Mouse (Mus musculus) c-Kit-negative CD71-positive TER-119-positive erythroid progenitor cells, embryonic 14.5 days (primary cell): ENCODE measurements around the gene Mink1.
"Not testable (repeated sequence)": the region's sequence is repeated elsewhere in the genome, so short reads cannot be mapped to it uniquely, and the experiment has no call there.

Experiments used
- DNase-seq: peaks from one replicate; pipeline ENCODE4 v3.0.0-alpha.2; 2013; ENCODE audit warnings: low read depth, low spot score

Mink1 gene

DNA sequence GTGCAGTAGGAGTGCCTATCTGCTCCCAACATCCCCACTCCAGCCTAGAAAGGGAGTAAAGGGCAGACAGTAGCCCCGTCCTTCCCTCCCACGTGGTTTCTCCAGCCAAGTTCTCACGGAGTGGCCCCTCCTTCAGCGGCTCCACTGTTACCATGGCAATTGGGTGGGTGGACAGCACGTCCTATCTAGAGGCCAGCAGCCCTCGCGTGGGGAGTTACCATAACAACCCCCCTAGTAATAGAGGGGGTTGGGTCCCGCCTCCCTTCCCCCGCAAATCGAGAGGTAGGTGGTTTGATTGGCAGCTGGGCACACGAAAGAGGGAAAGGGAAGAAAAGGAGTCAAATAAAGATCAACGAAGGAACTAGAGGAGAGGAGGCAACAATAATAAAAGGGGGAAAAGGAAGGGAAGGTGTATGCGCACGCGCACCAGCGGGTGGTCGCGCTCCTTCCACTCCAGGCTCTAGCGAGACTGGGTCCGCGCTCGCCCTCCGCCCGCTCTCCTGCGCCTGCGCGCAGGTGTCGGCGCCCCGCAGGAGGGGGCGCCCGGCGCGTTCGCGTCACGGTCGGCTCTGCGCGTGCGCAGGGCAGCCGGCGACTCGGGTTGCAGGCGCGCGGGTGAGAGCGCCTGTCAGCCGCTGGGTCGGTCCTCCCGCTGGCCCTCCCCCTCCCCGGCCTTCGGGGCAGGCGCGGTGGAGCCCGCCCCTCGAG, at the start of gene Mink1:
TSS of gene Mink1 (plus strand) at position 595 of the 708 bp plus-strand sequence.
- DNase-seq, result peak; percentile 44

GRCm38 (mm10) chr11:70513520-70513919, 49.2 kb upstream of the Mink1 start:
- no peak for DNase-seq

- DNase-seq, result no peak
These were observed 48.4 kb upstream of the Mink1 start, which contains the start of gene Vmo1 for GRCm38 (mm10) chr11:70514288-70514687. Gene Vmo1, minus strand, starts transcription at chr11:70514616.

DNA sequence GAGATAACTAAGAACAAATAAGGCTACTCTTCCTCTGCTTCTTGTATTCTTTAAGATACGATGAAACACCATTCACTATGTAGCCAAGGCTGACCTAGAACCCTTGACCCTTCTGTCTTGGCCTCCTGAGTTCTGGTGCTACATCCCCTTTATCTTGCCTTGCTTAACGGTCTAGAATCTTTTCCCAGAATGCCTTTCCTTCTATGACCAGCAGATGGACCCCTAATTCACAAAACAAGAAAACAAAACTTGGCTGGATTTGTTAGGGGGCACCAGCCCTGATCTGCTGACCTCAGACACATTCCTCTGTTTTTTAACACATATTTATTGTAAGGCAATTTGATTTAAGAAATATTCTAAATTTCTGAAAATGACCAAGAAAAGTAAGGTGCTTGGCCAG, 46.3 kb upstream of the Mink1 start:
- DNase-seq, result peak; percentile 22

- DNase-seq, result no peak
These were observed 44.2 kb upstream of the Mink1 start for GRCm38 (mm10) chr11:70518436-70518835.

DNA sequence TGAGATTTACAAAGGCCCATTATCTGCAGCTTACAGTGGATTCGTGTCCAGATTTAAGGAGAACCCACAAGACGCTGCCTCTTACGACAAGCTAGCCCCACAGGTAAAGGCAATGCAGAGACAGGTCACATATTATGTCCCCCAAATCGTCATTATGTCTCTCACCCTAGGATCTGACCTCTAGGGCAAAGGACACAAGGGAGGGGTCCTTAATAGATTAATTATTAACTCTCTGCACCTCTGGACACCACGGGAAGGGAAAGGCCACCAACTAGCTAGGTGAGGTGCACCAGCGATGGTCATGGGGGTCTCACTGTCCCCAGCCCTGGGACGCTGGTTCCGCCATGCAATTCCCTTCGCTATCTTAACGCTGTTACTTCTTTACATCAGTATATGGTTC, 43.8 kb upstream of the Mink1 start, which contains the start of gene Gltpd2:
TSS of gene Gltpd2 (plus strand) at position 274 of the 400 bp plus-strand sequence.
- no peak for DNase-seq

- DNase-seq, result no peak
These were observed 42.4 kb upstream of the Mink1 start for GRCm38 (mm10) chr11:70520178-70520769.

DNA sequence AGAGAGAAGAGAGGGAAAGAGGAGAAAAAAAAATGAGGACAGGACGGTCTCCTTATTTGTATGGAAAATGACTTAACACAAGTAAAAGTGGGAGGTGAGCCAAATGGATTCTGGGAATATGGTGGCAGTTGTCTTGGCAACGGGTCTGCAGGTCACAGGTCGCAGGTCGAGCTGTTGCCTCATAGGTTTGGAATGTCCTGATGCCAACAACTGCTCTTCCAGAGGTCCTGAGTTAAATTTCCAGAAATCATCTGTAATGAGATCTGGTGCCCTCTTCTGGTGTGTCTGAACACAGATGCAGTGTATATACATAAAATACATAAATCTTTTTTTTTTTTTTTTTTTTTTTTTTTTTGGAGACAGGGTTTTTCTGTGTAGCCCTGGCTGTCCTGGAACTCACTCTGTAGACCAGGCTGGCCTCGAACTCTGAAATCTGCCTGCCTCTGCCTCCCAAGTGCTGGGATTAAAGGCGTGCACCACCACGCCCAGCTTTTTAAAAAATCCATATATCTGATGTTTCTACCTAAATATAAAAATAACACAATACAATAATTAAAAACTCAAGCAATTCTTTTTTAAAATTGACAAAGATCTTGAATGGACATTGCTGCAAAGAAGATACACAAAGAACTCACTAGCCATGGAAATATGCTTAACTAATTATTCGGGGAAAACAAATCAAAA, 39.2 kb upstream of the Mink1 start:
- not testable (repeated sequence) for DNase-seq

GRCm38 (mm10) chr11:70524782-70525181, 37.9 kb upstream of the Mink1 start:
- DNase-seq, result no peak

- peak; percentile 94 for DNase-seq
These were observed 37.5 kb upstream of the Mink1 start, which contains the start of gene Psmb6 for GRCm38 (mm10) chr11:70525184-70525678. Gene Psmb6, plus strand, starts transcription at chr11:70525367.

DNA sequence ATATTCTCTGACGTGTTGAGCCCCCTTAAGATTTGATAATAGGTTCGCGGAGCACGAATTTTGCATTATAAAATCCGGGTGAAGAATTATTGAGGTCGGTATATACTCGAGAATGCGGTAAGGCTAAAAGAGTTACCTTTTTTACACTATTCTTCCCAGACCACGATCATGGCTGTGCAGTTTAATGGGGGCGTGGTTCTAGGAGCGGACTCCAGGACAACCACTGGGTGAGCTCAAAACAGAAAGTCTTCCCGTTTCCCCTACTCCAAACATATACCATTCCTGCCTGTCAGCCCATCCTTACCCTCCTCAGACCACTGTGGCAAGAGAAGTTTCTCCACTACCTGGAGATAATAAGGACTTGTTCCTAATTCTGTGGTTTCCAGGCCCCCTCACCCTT, 37.0 kb upstream of the Mink1 start:
- DNase-seq, result no peak

DNA sequence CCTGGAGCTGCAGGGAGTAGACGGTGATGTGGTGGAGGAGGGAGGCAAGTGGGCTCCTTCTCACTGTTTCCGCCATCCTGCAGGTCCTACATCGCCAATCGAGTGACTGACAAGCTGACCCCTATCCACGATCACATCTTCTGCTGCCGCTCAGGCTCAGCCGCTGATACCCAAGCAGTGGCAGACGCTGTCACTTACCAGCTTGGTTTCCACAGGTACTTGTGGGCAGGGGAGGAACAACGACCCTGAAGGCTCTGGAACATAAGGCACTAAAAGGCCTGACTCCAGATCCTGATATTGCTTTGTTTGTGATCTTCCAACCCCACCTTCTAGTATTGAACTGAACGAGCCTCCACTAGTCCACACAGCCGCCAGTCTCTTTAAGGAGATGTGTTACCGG, 36.5 kb upstream of the Mink1 start:
- DNase-seq, result no peak

- DNase-seq, result no peak
These were observed 34.1 kb upstream of the Mink1 start for GRCm38 (mm10) chr11:70528610-70529009.

DNA sequence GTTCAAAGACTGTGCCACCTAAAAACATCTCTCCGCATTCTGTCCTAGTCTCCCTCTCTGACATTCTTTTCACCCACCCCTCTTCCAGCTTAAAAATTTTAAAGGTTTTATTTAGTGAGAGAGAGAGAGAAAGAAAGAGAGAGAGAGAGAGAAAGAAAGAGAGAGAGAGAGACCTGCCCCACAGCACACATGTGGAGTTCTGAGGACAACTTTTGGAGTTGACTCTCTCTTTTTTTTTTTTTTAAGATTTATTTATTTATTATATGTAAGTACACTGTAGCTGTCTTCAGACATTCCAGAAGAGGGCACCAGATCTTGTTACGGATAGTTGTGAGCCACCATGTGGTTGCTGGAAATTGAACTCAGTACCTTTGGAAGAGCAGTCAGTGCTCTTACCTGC, 31.6 kb upstream of the Mink1 start:
- DNase-seq, result not testable (repeated sequence)

GRCm38 (mm10) chr11:70532839-70533238, 29.8 kb upstream of the Mink1 start, which contains the start of gene Gm40193:
Gene Gm40193, minus strand, starts transcription at chr11:70532939.
- DNase-seq, result no peak

DNA sequence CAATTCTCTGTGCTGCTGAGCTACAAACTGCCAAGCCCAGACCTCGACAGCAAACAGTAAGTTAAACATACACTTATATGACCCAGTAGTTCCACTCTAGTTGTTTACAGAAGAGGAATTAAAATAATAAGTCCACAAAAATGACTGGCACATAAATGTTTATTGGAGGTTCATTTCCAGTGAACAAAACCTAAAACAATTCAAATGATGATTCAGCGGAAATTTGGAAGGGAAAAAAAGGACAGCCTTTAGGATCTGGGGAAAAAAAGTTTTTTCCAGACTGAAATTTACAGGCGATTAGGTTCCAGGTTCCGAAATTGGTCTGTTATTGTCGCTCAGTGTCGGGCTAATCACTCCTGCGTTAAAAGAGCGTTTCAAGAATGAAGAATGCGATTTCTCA, 23.3 kb upstream of the Mink1 start:
- no peak for DNase-seq

DNA sequence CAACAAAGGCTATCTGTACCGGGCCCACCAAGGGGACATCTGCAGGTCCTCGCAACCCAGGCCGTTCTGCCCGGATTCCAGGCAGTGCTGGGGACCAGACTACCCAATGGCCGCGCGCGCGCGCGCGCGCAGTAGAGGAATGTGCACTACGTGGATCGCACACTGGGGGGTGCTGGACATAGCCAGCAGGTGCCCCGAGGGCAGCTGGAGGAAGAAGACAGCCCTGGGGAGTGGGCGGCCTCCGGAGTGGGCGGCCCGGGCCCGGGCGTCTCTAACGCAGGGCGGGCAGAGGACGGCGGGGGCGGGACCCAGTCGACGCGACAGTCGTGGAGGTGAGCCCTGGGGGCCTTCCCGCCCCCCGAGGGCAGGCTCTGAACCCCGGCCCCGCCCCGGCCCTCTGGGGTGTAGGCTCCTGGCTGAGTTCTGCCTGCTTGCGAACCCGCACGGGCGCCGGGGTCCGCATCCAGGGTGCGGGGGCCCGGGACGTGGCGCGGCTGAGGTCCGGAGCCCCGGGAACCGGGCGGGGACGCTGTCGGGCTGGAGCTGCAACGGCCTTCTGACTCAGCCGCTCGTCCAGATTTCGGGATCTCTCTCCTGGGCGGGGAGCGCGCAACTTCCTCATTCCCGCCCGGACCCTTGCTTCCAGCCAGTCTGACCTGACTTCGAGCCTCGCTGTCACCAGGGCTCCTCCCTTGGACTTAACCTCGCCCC, 22.6 kb upstream of the Mink1 start, which contains the start of gene Pld2:
TSS of gene Pld2 (plus strand) at position 188 of the 711 bp plus-strand sequence.
- DNase-seq, result no peak

DNA sequence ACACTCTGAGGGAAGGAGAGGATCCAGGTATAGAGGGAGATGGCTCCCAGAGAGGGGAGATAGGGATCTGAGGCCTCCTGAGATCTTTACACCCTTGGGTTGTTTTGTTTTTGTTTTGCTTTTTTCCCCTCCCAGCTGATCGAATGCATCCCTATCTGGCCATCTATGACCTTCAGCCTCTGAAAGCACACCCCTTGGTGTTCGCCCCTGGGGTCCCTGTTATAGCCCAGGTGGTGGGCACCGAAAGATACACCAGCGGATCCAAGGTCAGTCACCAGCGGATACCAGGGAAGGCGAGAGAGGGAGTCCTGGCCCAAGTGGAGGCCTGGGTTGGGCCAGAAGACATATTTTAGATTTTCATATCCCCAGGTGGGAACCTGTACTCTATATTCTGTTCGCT, 21.8 kb upstream of the Mink1 start:
- DNase-seq, result no peak

DNA sequence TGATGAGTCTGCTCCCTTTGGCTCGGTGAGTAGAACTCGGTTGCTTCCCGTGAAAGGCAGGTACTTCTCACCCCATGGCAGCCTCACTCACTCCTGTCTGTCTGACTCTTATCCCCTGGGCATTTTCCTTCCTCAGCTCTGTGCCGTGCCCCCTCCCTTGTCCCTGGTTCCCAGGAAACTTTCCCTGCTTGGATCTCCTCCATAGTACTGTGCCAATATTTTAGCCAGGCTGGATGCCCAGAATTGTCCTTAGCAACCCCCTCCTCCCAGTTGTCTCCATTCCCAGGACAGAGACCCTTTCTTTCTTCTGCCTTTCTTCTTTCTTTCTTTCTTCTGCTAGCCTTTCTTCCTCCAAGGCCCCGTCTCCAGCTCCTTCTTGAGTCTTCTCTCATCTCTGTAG, 21.3 kb upstream of the Mink1 start:
- DNase-seq, result no peak

- no peak for DNase-seq
These were observed 18.2 kb upstream of the Mink1 start for GRCm38 (mm10) chr11:70544496-70544895.

DNA sequence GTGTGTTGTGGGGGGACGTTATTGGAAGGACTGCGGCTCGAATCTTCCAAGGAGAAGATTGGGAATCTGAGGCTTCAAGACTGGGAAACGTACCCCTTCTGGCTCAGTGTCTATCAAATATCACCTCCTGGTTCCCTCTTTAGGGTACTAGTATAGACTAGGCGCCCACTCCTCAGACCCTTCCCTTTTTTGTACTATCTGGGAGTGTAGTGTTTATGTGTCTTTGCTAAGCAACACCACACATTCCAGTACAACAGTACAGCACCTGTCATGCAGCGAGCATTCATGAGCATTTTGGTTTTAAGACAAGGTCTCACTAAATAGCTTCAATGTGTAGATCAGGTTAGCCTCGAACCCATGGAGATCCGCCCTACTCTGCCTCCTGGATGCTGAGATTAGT, 11.2 kb upstream of the Mink1 start:
- DNase-seq, result no peak

- DNase-seq, result no peak
These were observed 8.7 kb upstream of the Mink1 start for GRCm38 (mm10) chr11:70553940-70554339.
